Mouse (Mus musculus) kidney, postnatal 0 days (tissue): ENCODE data around the gene Lsm3. TPM values are rescaled to one million over a fixed set of nuclear protein-coding genes. Genes with fewer than 3 reads are reported as not detected.

Experiments
- ATAC-seq: fragments of 200-750 bp; cut with Nextera tagmentation; replicated peaks from 2 replicates; pipeline ENCODE4 v1.8.0; 2017; ENCODE audit warnings: low read depth, moderate number of reproducible peaks, moderate TSS enrichment, moderate library complexity; ENCODE audit not compliant: low FRiP score
- DNase-seq: peaks from one replicate; pipeline ENCODE4 v3.0.0-alpha.2; 2016; ENCODE audit warnings: low spot score
- H3K27ac ChIP-seq: fragments of 300-500 bp; sonication (generic); 2 replicates; pipeline ENCODE4 v1.5.1; 2014; ENCODE audit warnings: mild to moderate bottlenecking
- H3K27me3 ChIP-seq: fragments of 300-500 bp; sonication (generic); 2 replicates; pipeline ENCODE4 v1.6.1; 2014; ENCODE audit warnings: low read length, mixed read lengths; ENCODE audit not compliant: insufficient read depth
- H3K36me3 ChIP-seq: fragments of 300-500 bp; sonication (generic); 2 replicates; pipeline ENCODE4 v1.6.1; 2014; ENCODE audit warnings: low read length, mixed read lengths; ENCODE audit not compliant: insufficient read depth
- H3K4me1 ChIP-seq: fragments of 300-500 bp; sonication (generic); replicated peaks from 2 replicates; pipeline ENCODE4 v1.6.1; 2014; ENCODE audit warnings: antibody characterized with exemption, low read length, mixed read lengths; ENCODE audit not compliant: insufficient read depth
- H3K4me2 ChIP-seq: fragments of 300-500 bp; sonication (generic); 2 replicates; pipeline ENCODE4 v1.6.1; 2014; ENCODE audit warnings: mild to moderate bottlenecking, low read length, moderate library complexity, mixed read lengths
- H3K4me3 ChIP-seq: fragments of 300-500 bp; sonication (generic); replicated peaks from 2 replicates; pipeline ENCODE4 v1.5.1; 2014; ENCODE audit warnings: low read depth, low read length
- H3K9ac ChIP-seq: fragments of 300-500 bp; sonication (generic); 2 replicates; pipeline ENCODE4 v1.6.1; 2014; ENCODE audit warnings: low read depth, low read length
- H3K9me3 ChIP-seq: fragments of 300-500 bp; sonication (generic); replicated peaks from 2 replicates; pipeline ENCODE4 v1.6.1; 2016; ENCODE audit warnings: low read length, inconsistent platforms, mixed read lengths
- CTCF ChIP-seq: IDR thresholded peaks from 2 replicates; pipeline ENCODE4 v1.5.1; 2016; ENCODE audit warnings: antibody characterized with exemption, low read depth, mild to moderate bottlenecking, moderate library complexity
- WGBS: fragments of 180-500 bp; shearing (Covaris S2); extraction: QIAGEN DNeasy Blood & Tissue Kit; methylation state at CpG from one replicate; pipeline ENCODE4 v1.1.7; 2014; 5-methylcytosine and 5-hydroxymethylcytosine counted together
- polyA plus RNA-seq: library from polyadenylated mRNA; unstranded; fragments of >200 nt; fragmentation: Nextera tagmentation; extraction: Ambion mirVana; gene quantifications from 2 replicates; pipeline ENCODE4 v1.2.1, GENCODE M21; 2015

Gene Lsm3
- polyA plus RNA-seq, 1 experiment from 2014 or later, result 222 TPM

DNA sequence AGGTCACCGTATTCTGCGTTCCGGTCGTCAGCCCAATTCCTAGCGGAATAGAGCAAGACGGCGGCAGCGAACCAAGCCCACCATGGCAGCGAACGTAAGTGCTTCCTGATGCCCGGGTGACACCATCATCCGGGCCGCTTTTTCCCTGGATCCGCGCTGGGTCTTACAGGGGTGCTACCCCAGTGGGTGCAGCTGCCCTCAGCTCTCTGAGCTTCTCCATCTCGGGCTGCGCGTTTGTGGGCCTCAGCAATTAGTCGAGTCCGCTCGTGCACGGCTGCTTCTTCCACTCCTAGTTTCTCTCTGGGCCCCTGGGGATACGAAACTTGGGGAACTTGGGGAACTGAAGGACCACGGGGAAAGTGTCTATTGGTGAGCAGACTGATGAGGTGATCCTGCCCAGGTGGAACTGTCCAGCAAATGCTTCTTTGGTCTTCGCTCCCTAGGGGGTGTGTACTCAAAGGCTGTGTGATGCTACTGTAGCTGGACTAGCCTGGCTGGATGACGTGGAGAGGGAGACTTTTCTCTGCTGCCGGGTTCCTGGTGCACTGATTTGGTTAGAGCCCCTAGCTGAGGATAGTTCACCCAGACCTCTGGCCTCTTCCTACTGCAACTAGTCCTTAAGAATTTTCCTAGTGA lies 41.8 kb upstream of the Lsm3 start:
- WGBS, result under 1% methylated on average over 27 of the region's 27 CpGs
- peaks cover 16% of the 10 kb centered on the region for H3K36me3 ChIP-seq
- H3K9me3 ChIP-seq, result no peaks in the 10 kb centered on the region
- H3K4me2 ChIP-seq, result peak overlapping the region; percentile 76
- DNase-seq, result peak; percentile 39
- no peak for TF ChIP-seq CTCF
- H3K4me3 ChIP-seq, result peak overlapping the region; percentile 62
- H3K27me3 ChIP-seq, result no peaks in the 10 kb centered on the region
- peak overlapping the region; percentile 65; the same call in 1 of the 2 replicates for H3K27ac ChIP-seq
- H3K4me1 ChIP-seq, result peaks cover 10% of the 10 kb centered on the region
- peak overlapping the region; percentile 66 for H3K9ac ChIP-seq
- ATAC-seq, result peak; percentile 18

GRCm38 (mm10) chr6:91474441-91475190 lies 41.1 kb upstream of the Lsm3 start:
- no peak for TF ChIP-seq CTCF
- Histone ChIP-seq H3K27ac (peak overlapping the region; percentile 65; the same call in 1 of the 2 replicates), H3K9ac (peak overlapping the region; percentile 66), H3K4me2 (peak overlapping the region; percentile 76), H3K36me3 (peaks cover 23% of the 10 kb centered on the region), H3K27me3 (no peaks in the 10 kb centered on the region), H3K4me1 (peaks cover 10% of the 10 kb centered on the region), H3K9me3 (no peaks in the 10 kb centered on the region), H3K4me3 (peak overlapping the region; percentile 62)
- WGBS, result 55% methylated on average over 9 of the region's 9 CpGs
- no peak for DNase-seq
- ATAC-seq, result no peak

- ATAC-seq (no peak), DNase-seq (no peak)
- H3K27me3 ChIP-seq, result no peaks in the 10 kb centered on the region
- no peak for TF ChIP-seq CTCF
- H3K4me1 ChIP-seq, result peaks cover 10% of the 10 kb centered on the region
- 95% methylated on average over 2 of the region's 2 CpGs for WGBS
- no peak overlapping the region for H3K27ac ChIP-seq
- no peaks in the 10 kb centered on the region for H3K9me3 ChIP-seq
- no peak overlapping the region for H3K4me2 ChIP-seq
- no peak overlapping the region for H3K4me3 ChIP-seq
- peaks cover 35% of the 10 kb centered on the region for H3K36me3 ChIP-seq
- H3K9ac ChIP-seq, result no peak overlapping the region
These were observed 39.2 kb upstream of the Lsm3 start for GRCm38 (mm10) chr6:91476541-91476940.

- no peak for DNase-seq
- H3K9me3 ChIP-seq, result no peaks in the 10 kb centered on the region
- no peak overlapping the region for H3K9ac ChIP-seq
- H3K27me3 ChIP-seq, result no peaks in the 10 kb centered on the region
- no peak for ATAC-seq
- no peak overlapping the region for H3K4me2 ChIP-seq
- TF ChIP-seq CTCF, result no peak
- no peak overlapping the region for H3K4me3 ChIP-seq
- H3K36me3 ChIP-seq, result peaks cover 63% of the 10 kb centered on the region
- 97% methylated on average over 2 of the region's 2 CpGs for WGBS
- H3K27ac ChIP-seq, result no peak overlapping the region
- no peaks in the 10 kb centered on the region for H3K4me1 ChIP-seq
These were observed 32.4 kb upstream of the Lsm3 start for GRCm38 (mm10) chr6:91483371-91483770.

GRCm38 (mm10) chr6:91486736-91487453 lies 28.8 kb upstream of the Lsm3 start:
- Histone ChIP-seq H3K9me3 (no peaks in the 10 kb centered on the region), H3K4me2 (no peak overlapping the region), H3K4me1 (no peaks in the 10 kb centered on the region), H3K9ac (no peak overlapping the region), H3K27me3 (no peaks in the 10 kb centered on the region), H3K36me3 (peaks cover 44% of the 10 kb centered on the region), H3K27ac (no peak overlapping the region), H3K4me3 (no peak overlapping the region)
- 91% methylated on average over 15 of the region's 15 CpGs for WGBS
- no peak for ATAC-seq
- no peak for DNase-seq
- TF ChIP-seq CTCF, result no peak

GRCm38 (mm10) chr6:91488496-91489212 lies 27.1 kb upstream of the Lsm3 start:
- Histone ChIP-seq H3K9ac (no peak overlapping the region), H3K27ac (no peak overlapping the region), H3K4me3 (no peak overlapping the region), H3K36me3 (peaks cover 42% of the 10 kb centered on the region), H3K9me3 (no peaks in the 10 kb centered on the region), H3K4me2 (no peak overlapping the region), H3K27me3 (no peaks in the 10 kb centered on the region), H3K4me1 (no peaks in the 10 kb centered on the region)
- ATAC-seq (peak; percentile 50; the same call in 1 of the 2 replicates), DNase-seq (peak; percentile 71)
- TF ChIP-seq CTCF, result no peak
- WGBS, result 75% methylated on average over 9 of the region's 9 CpGs
